Mouse (Mus musculus) embryonic facial prominence, embryonic 14.5 days (tissue): ENCODE results near the gene Dpp10. TPM values are rescaled to one million over a fixed set of nuclear protein-coding genes. Genes with fewer than 3 reads are reported as not detected.

Source experiments
- ATAC-seq: fragments of 200-750 bp; cut with Nextera tagmentation; 2 replicates; pipeline ENCODE4 v1.8.0; 2017; ENCODE audit warnings: low read depth, moderate number of reproducible peaks, moderate TSS enrichment
- DNase-seq: peaks from one replicate; pipeline ENCODE4 v3.0.0-alpha.2; 2015; ENCODE audit warnings: low spot score
- H3K27ac ChIP-seq: fragments of 300-500 bp; sonication (generic); replicated peaks from 2 replicates; pipeline ENCODE4 v1.5.1; 2014; ENCODE audit warnings: low read depth, mild to moderate bottlenecking, low read length, moderate library complexity
- H3K27me3 ChIP-seq: fragments of 300-500 bp; sonication (generic); replicated peaks from 2 replicates; pipeline ENCODE4 v1.6.1; 2014; ENCODE audit warnings: low read length; ENCODE audit not compliant: control insufficient read depth, insufficient read depth
- H3K36me3 ChIP-seq: fragments of 300-500 bp; sonication (generic); 2 replicates; pipeline ENCODE4 v1.6.1; 2014; ENCODE audit warnings: low read length, mixed read lengths; ENCODE audit not compliant: control insufficient read depth, insufficient read depth
- H3K4me1 ChIP-seq: fragments of 300-500 bp; sonication (generic); 2 replicates; pipeline ENCODE4 v1.6.1; 2014; ENCODE audit warnings: antibody characterized with exemption, low read length; ENCODE audit not compliant: control insufficient read depth, insufficient read depth
- H3K4me2 ChIP-seq: fragments of 300-500 bp; sonication (generic); 2 replicates; pipeline ENCODE4 v1.6.1; 2014; ENCODE audit warnings: low read depth, mild to moderate bottlenecking, low read length, moderate library complexity, mixed read lengths
- H3K4me3 ChIP-seq: fragments of 300-500 bp; sonication (generic); 2 replicates; pipeline ENCODE4 v1.5.1; 2014; ENCODE audit warnings: low read depth, mild to moderate bottlenecking, low read length
- H3K9ac ChIP-seq: fragments of 300-500 bp; sonication (generic); 2 replicates; pipeline ENCODE4 v1.6.1; 2014; ENCODE audit warnings: low read depth, mild to moderate bottlenecking, low read length, moderate library complexity, mixed read lengths
- H3K9me3 ChIP-seq: fragments of 300-500 bp; sonication (generic); 2 replicates; pipeline ENCODE4 v1.6.1; 2016; ENCODE audit warnings: low read length; ENCODE audit not compliant: control insufficient read depth
- WGBS: fragments of 180-500 bp; shearing (Covaris S2); extraction: QIAGEN DNeasy Blood & Tissue Kit; methylation state at CpG from one replicate; pipeline ENCODE4 v1.1.7; 2014; 5-methylcytosine and 5-hydroxymethylcytosine counted together
- polyA plus RNA-seq: library from polyadenylated mRNA; unstranded; fragments of >200 nt; fragmentation: Nextera tagmentation; extraction: Ambion mirVana; gene quantifications from 2 replicates; pipeline ENCODE4 v1.2.1, GENCODE M21; 2014

Gene Dpp10
- polyA plus RNA-seq, 1 experiment from 2014 or later = 0.90 TPM

DNA sequence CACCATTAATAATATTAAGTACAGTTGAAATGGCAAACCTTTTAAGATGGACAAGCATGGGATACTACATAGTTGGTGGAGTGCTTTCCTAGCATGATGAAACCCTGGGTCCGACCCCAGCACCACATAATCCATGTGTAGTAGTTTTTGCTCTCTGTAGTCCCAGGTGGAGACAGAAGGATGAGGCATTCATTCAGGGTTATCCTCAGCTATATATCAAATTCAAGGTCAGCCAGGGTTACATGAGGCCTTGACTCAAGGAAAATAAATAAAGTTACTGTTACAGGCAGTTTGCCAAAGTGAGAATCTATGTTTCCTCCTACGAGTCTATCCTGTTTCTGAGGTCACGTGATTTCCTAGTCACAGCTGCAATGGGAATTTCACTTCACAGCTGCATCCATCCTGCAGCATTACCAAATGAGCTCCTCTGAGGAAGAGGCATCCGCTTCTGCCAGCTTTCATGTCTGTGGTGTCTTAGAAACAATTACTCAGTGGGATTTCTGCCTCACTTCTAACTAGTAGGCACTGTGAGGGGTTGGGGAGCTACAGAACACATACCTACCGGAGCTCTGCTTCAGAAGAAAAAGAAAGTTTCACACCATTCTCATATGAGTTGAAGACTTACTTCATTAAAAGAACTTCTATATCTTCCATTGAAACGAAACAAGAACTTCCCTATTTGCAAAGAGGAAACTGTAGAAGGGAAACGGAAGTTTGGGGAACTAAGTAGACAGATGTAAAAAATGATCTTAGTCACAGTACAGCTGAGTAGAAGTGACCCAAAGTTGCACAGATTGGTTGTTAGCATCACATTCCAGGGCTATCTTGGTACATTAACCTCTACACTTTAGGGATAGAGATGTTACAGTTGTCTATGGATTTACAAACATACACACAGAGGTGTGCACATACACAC is 111.3 kb downstream of the Dpp10 start:
- Histone ChIP-seq H3K4me3 (no peak overlapping the region), H3K4me2 (no peak overlapping the region), H3K9ac (no peak overlapping the region), H3K27ac (no peak overlapping the region), H3K27me3 (no peaks in the 10 kb centered on the region), H3K4me1 (no peaks in the 10 kb centered on the region), H3K9me3 (no peaks in the 10 kb centered on the region), H3K36me3 (no peaks in the 10 kb centered on the region)
- ATAC-seq (no peak), DNase-seq (peak; percentile 41)
- WGBS = 66% methylated on average over 7 of the region's 7 CpGs

GRCm38 (mm10) chr1:123928003-123928370 is 117.4 kb downstream of the Dpp10 start:
- 70% methylated on average over 3 of the region's 3 CpGs for WGBS
- no peak overlapping the region for H3K27ac ChIP-seq
- no peak for ATAC-seq
- no peaks in the 10 kb centered on the region for H3K36me3 ChIP-seq
- no peak overlapping the region for H3K4me2 ChIP-seq
- no peaks in the 10 kb centered on the region for H3K27me3 ChIP-seq
- no peaks in the 10 kb centered on the region for H3K9me3 ChIP-seq
- no peaks in the 10 kb centered on the region for H3K4me1 ChIP-seq
- H3K4me3 ChIP-seq = no peak overlapping the region
- no peak overlapping the region for H3K9ac ChIP-seq
- no peak for DNase-seq

- no peak overlapping the region for H3K9ac ChIP-seq
- ATAC-seq (no peak), DNase-seq (no peak)
- no peaks in the 10 kb centered on the region for H3K4me1 ChIP-seq
- no peak overlapping the region for H3K4me2 ChIP-seq
- no peaks in the 10 kb centered on the region for H3K9me3 ChIP-seq
- H3K27me3 ChIP-seq = no peaks in the 10 kb centered on the region
- H3K27ac ChIP-seq = no peak overlapping the region
- no peak overlapping the region for H3K4me3 ChIP-seq
- no peaks in the 10 kb centered on the region for H3K36me3 ChIP-seq
These were observed 117.9 kb downstream of the Dpp10 start for GRCm38 (mm10) chr1:123927278-123928002.

GRCm38 (mm10) chr1:123924905-123925304 is 120.5 kb downstream of the Dpp10 start:
- Histone ChIP-seq H3K27me3 (no peaks in the 10 kb centered on the region), H3K4me3 (no peak overlapping the region), H3K36me3 (no peaks in the 10 kb centered on the region), H3K9ac (no peak overlapping the region), H3K4me2 (no peak overlapping the region), H3K27ac (no peak overlapping the region), H3K4me1 (no peaks in the 10 kb centered on the region), H3K9me3 (no peaks in the 10 kb centered on the region)
- DNase-seq = no peak
- ATAC-seq = no peak
- WGBS = 62% methylated on average over 1 of the region's 1 CpGs

DNA sequence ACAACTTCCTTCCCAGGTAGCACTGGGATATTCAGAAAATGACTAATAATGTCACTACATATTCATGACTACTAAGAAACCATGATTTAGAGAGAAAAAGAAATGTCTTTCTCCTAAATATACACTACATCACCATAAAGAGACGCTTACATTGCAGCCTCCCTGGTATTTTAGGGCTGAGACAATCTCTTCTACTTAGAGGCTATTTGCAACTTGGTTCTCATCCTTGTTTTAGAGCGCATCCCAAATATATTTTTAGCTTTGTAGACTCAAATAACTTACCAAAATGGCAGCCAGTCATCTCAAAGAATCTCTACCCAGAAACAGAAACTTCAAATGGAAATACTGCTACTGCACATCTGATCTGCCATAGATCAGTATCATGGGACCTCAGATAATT is 121.5 kb downstream of the Dpp10 start:
- Histone ChIP-seq H3K4me2 (no peak overlapping the region), H3K27me3 (no peaks in the 10 kb centered on the region), H3K36me3 (no peaks in the 10 kb centered on the region), H3K4me1 (no peaks in the 10 kb centered on the region), H3K9ac (no peak overlapping the region), H3K4me3 (no peak overlapping the region), H3K27ac (no peak overlapping the region), H3K9me3 (no peaks in the 10 kb centered on the region)
- no peak for DNase-seq
- 82% methylated on average over 2 of the region's 2 CpGs for WGBS
- ATAC-seq = no peak

DNA sequence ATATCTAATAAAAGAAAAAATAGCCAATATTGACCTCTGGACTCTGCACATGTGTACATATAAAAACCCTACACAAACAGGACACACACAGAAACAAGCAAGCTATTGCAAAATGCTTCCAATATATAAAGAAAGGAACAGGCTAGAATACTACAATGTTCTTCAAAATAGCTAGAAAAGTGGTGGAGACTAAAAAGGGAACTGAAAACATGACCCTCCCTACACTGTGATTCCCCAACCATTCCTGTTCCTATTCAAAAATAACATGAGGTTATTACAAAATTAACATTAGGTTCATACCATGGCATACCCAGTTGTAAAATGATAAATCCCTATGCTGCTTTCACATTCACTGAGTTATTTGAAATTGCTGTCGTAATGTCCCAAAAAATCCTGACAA is 125.8 kb downstream of the Dpp10 start:
- Histone ChIP-seq H3K36me3 (no peaks in the 10 kb centered on the region), H3K27ac (no peak overlapping the region), H3K27me3 (no peaks in the 10 kb centered on the region), H3K4me1 (no peaks in the 10 kb centered on the region), H3K4me3 (no peak overlapping the region), H3K9ac (no peak overlapping the region), H3K9me3 (no peaks in the 10 kb centered on the region), H3K4me2 (no peak overlapping the region)
- no peak for DNase-seq
- WGBS = 81% methylated on average over 1 of the region's 1 CpGs
- no peak for ATAC-seq

DNA sequence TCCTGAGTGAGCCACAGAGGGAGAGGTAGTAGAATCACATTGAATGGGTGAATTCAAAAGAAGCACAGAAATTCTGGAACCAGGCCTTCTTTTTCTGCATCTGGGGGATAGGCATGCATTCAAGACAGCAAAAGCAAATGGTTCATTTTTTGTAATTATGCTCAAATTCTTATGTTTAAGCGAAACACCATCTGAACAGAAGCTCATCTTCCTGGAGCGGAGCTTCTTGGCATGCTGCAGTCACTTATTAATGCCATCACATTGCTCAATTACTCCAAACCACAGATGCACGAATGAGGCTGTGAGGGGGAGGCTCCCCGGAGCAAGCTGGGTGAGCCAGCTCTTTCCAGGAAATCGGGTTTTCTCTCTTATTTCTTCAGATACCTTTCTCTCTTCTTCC is 142.7 kb downstream of the Dpp10 start:
- no peak overlapping the region for H3K4me2 ChIP-seq
- WGBS = 83% methylated on average over 5 of the region's 5 CpGs
- H3K9ac ChIP-seq = no peak overlapping the region
- no peaks in the 10 kb centered on the region for H3K4me1 ChIP-seq
- H3K27me3 ChIP-seq = no peaks in the 10 kb centered on the region
- no peaks in the 10 kb centered on the region for H3K36me3 ChIP-seq
- no peak overlapping the region for H3K27ac ChIP-seq
- H3K4me3 ChIP-seq = no peak overlapping the region
- DNase-seq (no peak), ATAC-seq (no peak)
- H3K9me3 ChIP-seq = no peaks in the 10 kb centered on the region

GRCm38 (mm10) chr1:123901218-123901617 is 144.1 kb downstream of the Dpp10 start:
- H3K9ac ChIP-seq = no peak overlapping the region
- no peak overlapping the region for H3K4me2 ChIP-seq
- H3K9me3 ChIP-seq = no peaks in the 10 kb centered on the region
- H3K27me3 ChIP-seq = no peaks in the 10 kb centered on the region
- H3K4me1 ChIP-seq = no peaks in the 10 kb centered on the region
- 59% methylated on average over 4 of the region's 4 CpGs for WGBS
- H3K36me3 ChIP-seq = no peaks in the 10 kb centered on the region
- no peak overlapping the region for H3K4me3 ChIP-seq
- H3K27ac ChIP-seq = no peak overlapping the region
- ATAC-seq (no peak), DNase-seq (no peak)
